Mouse (Mus musculus) heart, embryonic 16.5 days (tissue): ENCODE measurements at regions not wholly inside any gene's neighbourhood (a gene's known extent, or its start where the extent isn't known, plus 50 kb on each side); places are given as distances from the start of the nearest gene placed in this dataset.

Experiments used
- ATAC-seq: fragments of 200-750 bp; cut with Nextera tagmentation; replicated peaks from 2 replicates; pipeline ENCODE4 v1.8.0; 2017; ENCODE audit warnings: moderate number of reproducible peaks; ENCODE audit not compliant: insufficient read depth, low FRiP score; ENCODE audit errors: extremely low read depth
- H3K27ac ChIP-seq: fragments of 300-500 bp; sonication (generic); 2 replicates; pipeline ENCODE4 v1.5.1; 2014; ENCODE audit warnings: mild to moderate bottlenecking, low read length, control low read depth, moderate library complexity
- H3K27me3 ChIP-seq: fragments of 300-500 bp; sonication (generic); 2 replicates; pipeline ENCODE4 v1.6.1; 2014; ENCODE audit warnings: low read length, mixed read lengths; ENCODE audit not compliant: control insufficient read depth, insufficient read depth
- H3K36me3 ChIP-seq: fragments of 300-500 bp; sonication (generic); 2 replicates; pipeline ENCODE4 v1.6.1; 2014; ENCODE audit not compliant: control insufficient read depth, insufficient read depth
- H3K4me1 ChIP-seq: fragments of 300-500 bp; sonication (generic); 2 replicates; pipeline ENCODE4 v1.6.1; 2014; ENCODE audit warnings: low read length, mixed read lengths; ENCODE audit not compliant: control insufficient read depth, insufficient read depth
- H3K4me2 ChIP-seq: fragments of 300-500 bp; sonication (generic); 2 replicates; pipeline ENCODE4 v1.6.1; 2014; ENCODE audit warnings: low read depth, mild to moderate bottlenecking, control low read depth, low read length
- H3K4me3 ChIP-seq: fragments of 300-500 bp; sonication (generic); 2 replicates; pipeline ENCODE4 v1.5.1; 2014; ENCODE audit warnings: mild to moderate bottlenecking, control low read depth, low read length
- H3K9ac ChIP-seq: fragments of 300-500 bp; sonication (generic); 2 replicates; pipeline ENCODE4 v1.6.1; 2014; ENCODE audit warnings: low read length, control low read depth
- H3K9me3 ChIP-seq: fragments of 300-500 bp; sonication (generic); replicated peaks from 2 replicates; pipeline ENCODE4 v1.6.1; 2016; ENCODE audit warnings: low read length; ENCODE audit not compliant: control insufficient read depth
- WGBS: fragments of 180-500 bp; shearing (Covaris S2); extraction: QIAGEN DNeasy Blood & Tissue Kit; methylation state at CpG from one replicate; pipeline ENCODE4 v1.1.7; 2014; 5-methylcytosine and 5-hydroxymethylcytosine counted together

- Histone ChIP-seq H3K4me2 (no peak overlapping the region), H3K27me3 (no peaks in the 10 kb centered on the region), H3K4me3 (no peak overlapping the region), H3K36me3 (no peaks in the 10 kb centered on the region), H3K4me1 (no peaks in the 10 kb centered on the region), H3K9me3 (no peaks in the 10 kb centered on the region), H3K9ac (no peak overlapping the region), H3K27ac (no peak overlapping the region)
- ATAC-seq: no peak
- 79% methylated on average over 7 of the region's 7 CpGs for WGBS
These were observed 427.2 kb upstream of the Gcfc2 start for GRCm38 (mm10) chr6:81496239-81496638.

GRCm38 (mm10) chr6:81517185-81517584 is 406.3 kb upstream of the Gcfc2 start:
- no peak overlapping the region for H3K4me2 ChIP-seq
- no peaks in the 10 kb centered on the region for H3K36me3 ChIP-seq
- no peaks in the 10 kb centered on the region for H3K4me1 ChIP-seq
- no peak overlapping the region for H3K9ac ChIP-seq
- no peaks in the 10 kb centered on the region for H3K9me3 ChIP-seq
- no peaks in the 10 kb centered on the region for H3K27me3 ChIP-seq
- H3K27ac ChIP-seq: no peak overlapping the region
- ATAC-seq: no peak
- no peak overlapping the region for H3K4me3 ChIP-seq
- WGBS: 84% methylated on average over 1 of the region's 1 CpGs

GRCm38 (mm10) chr6:81562260-81562659 is 361.2 kb upstream of the Gcfc2 start:
- ATAC-seq: no peak
- H3K36me3 ChIP-seq: no peaks in the 10 kb centered on the region
- no peaks in the 10 kb centered on the region for H3K9me3 ChIP-seq
- no peak overlapping the region for H3K9ac ChIP-seq
- H3K4me2 ChIP-seq: no peak overlapping the region
- H3K4me3 ChIP-seq: no peak overlapping the region
- no peak overlapping the region for H3K27ac ChIP-seq
- H3K4me1 ChIP-seq: no peaks in the 10 kb centered on the region
- no peaks in the 10 kb centered on the region for H3K27me3 ChIP-seq
- 52% methylated on average over 2 of the region's 2 CpGs for WGBS

- no peaks in the 10 kb centered on the region for H3K36me3 ChIP-seq
- H3K4me2 ChIP-seq: no peak overlapping the region
- H3K9ac ChIP-seq: no peak overlapping the region
- ATAC-seq: no peak
- no peaks in the 10 kb centered on the region for H3K9me3 ChIP-seq
- 83% methylated on average over 2 of the region's 2 CpGs for WGBS
- H3K27ac ChIP-seq: no peak overlapping the region
- no peaks in the 10 kb centered on the region for H3K4me1 ChIP-seq
- no peaks in the 10 kb centered on the region for H3K27me3 ChIP-seq
- no peak overlapping the region for H3K4me3 ChIP-seq
These were observed 360.3 kb upstream of the Gcfc2 start for GRCm38 (mm10) chr6:81563192-81563591.

GRCm38 (mm10) chr6:81564295-81564694 is 359.2 kb upstream of the Gcfc2 start:
- no peak overlapping the region for H3K4me3 ChIP-seq

GRCm38 (mm10) chr6:81586441-81587117 is 336.9 kb upstream of the Gcfc2 start:
- no peaks in the 10 kb centered on the region for H3K36me3 ChIP-seq
- H3K4me3 ChIP-seq: no peak overlapping the region
- 78% methylated on average over 1 of the region's 1 CpGs for WGBS
- H3K9me3 ChIP-seq: no peaks in the 10 kb centered on the region
- no peak overlapping the region for H3K9ac ChIP-seq
- H3K27ac ChIP-seq: no peak overlapping the region
- ATAC-seq: no peak
- H3K27me3 ChIP-seq: no peaks in the 10 kb centered on the region
- H3K4me1 ChIP-seq: no peaks in the 10 kb centered on the region
- H3K4me2 ChIP-seq: no peak overlapping the region

More at GRCm38 (mm10) chr6:81564295-81564694, 359.2 kb upstream of the Gcfc2 start:
- Histone ChIP-seq H3K9ac (no peak overlapping the region), H3K27ac (no peak overlapping the region), H3K4me2 (no peak overlapping the region), H3K4me1 (no peaks in the 10 kb centered on the region), H3K36me3 (no peaks in the 10 kb centered on the region), H3K27me3 (no peaks in the 10 kb centered on the region), H3K9me3 (no peaks in the 10 kb centered on the region)
- ATAC-seq: no peak
- 81% methylated on average over 1 of the region's 1 CpGs for WGBS

GRCm38 (mm10) chr6:81589727-81590126 is 333.7 kb upstream of the Gcfc2 start:
- Histone ChIP-seq H3K27me3 (no peaks in the 10 kb centered on the region), H3K9me3 (no peaks in the 10 kb centered on the region), H3K4me3 (no peak overlapping the region), H3K27ac (no peak overlapping the region), H3K36me3 (no peaks in the 10 kb centered on the region), H3K4me1 (no peaks in the 10 kb centered on the region), H3K9ac (no peak overlapping the region), H3K4me2 (no peak overlapping the region)
- WGBS: 85% methylated on average over 10 of the region's 10 CpGs
- ATAC-seq: no peak

- Histone ChIP-seq H3K27ac (no peak overlapping the region), H3K4me1 (no peaks in the 10 kb centered on the region), H3K9ac (no peak overlapping the region), H3K4me3 (no peak overlapping the region), H3K9me3 (no peaks in the 10 kb centered on the region), H3K36me3 (no peaks in the 10 kb centered on the region), H3K4me2 (no peak overlapping the region), H3K27me3 (no peaks in the 10 kb centered on the region)
- no peak for ATAC-seq
- WGBS: 81% methylated on average over 2 of the region's 2 CpGs
These were observed 327.5 kb upstream of the Gcfc2 start for GRCm38 (mm10) chr6:81595926-81596325.

GRCm38 (mm10) chr6:81608637-81609036 is 314.8 kb upstream of the Gcfc2 start:
- Histone ChIP-seq H3K36me3 (no peaks in the 10 kb centered on the region), H3K9ac (no peak overlapping the region), H3K4me1 (peaks cover 5% of the 10 kb centered on the region), H3K9me3 (no peaks in the 10 kb centered on the region), H3K4me2 (no peak overlapping the region), H3K27me3 (no peaks in the 10 kb centered on the region), H3K4me3 (no peak overlapping the region), H3K27ac (no peak overlapping the region)
- 19% methylated on average over 1 of the region's 1 CpGs for WGBS
- no peak for ATAC-seq
